Mouse (Mus musculus) left cerebral cortex, postnatal 10 days (tissue): ENCODE results near the gene Hdac7. TPM values are rescaled to one million over a fixed set of nuclear protein-coding genes. Genes with fewer than 3 reads are reported as not detected.

Source experiments
- DNase-seq, 2 experiments: peaks; one replicate each; pipeline ENCODE4 v3.0.0; 2021 to 2022; ENCODE audit warnings: low spot score in 2 of 2, mixed read lengths in 1 of 2; ENCODE audit errors: extremely low spot score in 1 of 2
- intact Hi-C: fragments of 180-260 bp; cut with DNase I; formaldehyde crosslinking; loops from one replicate; pipeline ENCODE4 v1.15.1; 2025
- total RNA-seq, 2 experiments: library from RNA; stranded (reverse); gene quantifications; 2 replicates each; pipeline ENCODE4 v1.2.3; 2021

Gene Hdac7
- total RNA-seq, 2 experiments from 2014 or later = 21.5 to 23.5 TPM

GRCm38 (mm10) chr15:97801811-97802210 is 42.5 kb downstream of the Hdac7 start:
- DNase-seq = no peak
- intact Hi-C loops = no loop called here

GRCm38 (mm10) chr15:97800853-97801252 is 43.4 kb downstream of the Hdac7 start:
- intact Hi-C loops = no loop called here
- no peak for DNase-seq

GRCm38 (mm10) chr15:97799446-97799845 is 44.9 kb downstream of the Hdac7 start:
- DNase-seq = no peak
- intact Hi-C loops = no loop called here

- no peak for DNase-seq
- intact Hi-C loops = no loop called here
These were observed 46.2 kb downstream of the Hdac7 start for GRCm38 (mm10) chr15:97798134-97798533.

- intact Hi-C loops = no loop called here
- DNase-seq = no peak
These were observed 47.5 kb downstream of the Hdac7 start for GRCm38 (mm10) chr15:97796674-97797310.

GRCm38 (mm10) chr15:97795559-97796235 is 48.6 kb downstream of the Hdac7 start:
- intact Hi-C loops = no loop called here

GRCm38 (mm10) chr15:97794268-97794667 is 50.0 kb downstream of the Hdac7 start:
- intact Hi-C loops = loop anchor here (5.0 kb wide), 1 partner anchor 53 kb away; no protein-coding TSS in a partner anchor

More at GRCm38 (mm10) chr15:97795559-97796235, 48.6 kb downstream of the Hdac7 start:
- DNase-seq = no peak

GRCm38 (mm10) chr15:97793386-97794153 is 50.7 kb downstream of the Hdac7 start:
- DNase-seq = no peak
- intact Hi-C loops = loop anchor here (5.0 kb wide), 1 partner anchor 54 kb away; no protein-coding TSS in a partner anchor

More at GRCm38 (mm10) chr15:97794268-97794667, 50.0 kb downstream of the Hdac7 start:
- DNase-seq = no peak

- intact Hi-C loops = loop anchor here (5.0 kb wide), 1 partner anchor 56 kb away; no protein-coding TSS in a partner anchor
- no peak for DNase-seq
These were observed 53.1 kb downstream of the Hdac7 start for GRCm38 (mm10) chr15:97791126-97791700.

GRCm38 (mm10) chr15:97789761-97790505 is 54.4 kb downstream of the Hdac7 start:
- DNase-seq = peak in 1 of 2 experiments; percentile 75
- intact Hi-C loops = loop anchor here (5.0 kb wide), 1 partner anchor 57 kb away; no protein-coding TSS in a partner anchor

- intact Hi-C loops = no loop called here
- DNase-seq = peak in 1 of 2 experiments; percentile 62
These were observed 55.5 kb downstream of the Hdac7 start for GRCm38 (mm10) chr15:97788821-97789220.

- DNase-seq = no peak
- intact Hi-C loops = no loop called here
These were observed 56.3 kb downstream of the Hdac7 start for GRCm38 (mm10) chr15:97787799-97788667.

GRCm38 (mm10) chr15:97787148-97787798 is 57.0 kb downstream of the Hdac7 start:
- intact Hi-C loops = no loop called here
- DNase-seq = no peak

- intact Hi-C loops = no loop called here
- no peak for DNase-seq
These were observed 57.7 kb downstream of the Hdac7 start for GRCm38 (mm10) chr15:97786412-97787112.

- intact Hi-C loops = no loop called here
- DNase-seq = no peak
These were observed 58.4 kb downstream of the Hdac7 start for GRCm38 (mm10) chr15:97785731-97786411.
